Mouse (Mus musculus) myocyte (in vitro differentiated cells): ENCODE measurements at regions not wholly inside any gene's neighbourhood (a gene's known extent, or its start where the extent isn't known, plus 50 kb on each side); places are given as distances from the start of the nearest gene placed in this dataset.
A peak's percentile ranks its signal among the peaks of the same experiment; 100 is the strongest.

ENCODE experiments used
- H3K27me3 ChIP-seq: one replicate; pipeline ENCODE4 v1.6.1; 2011; ENCODE audit not compliant: control insufficient read depth, insufficient read depth, insufficient read length
- H3K36me3 ChIP-seq: one replicate; pipeline ENCODE4 v1.6.1; 2011; ENCODE audit not compliant: control insufficient read depth, insufficient read depth
- H3K4me2 ChIP-seq: one replicate; pipeline ENCODE4 v1.6.1; 2011; ENCODE audit warnings: low read depth, control low read depth
- H3K4me3 ChIP-seq: one replicate; pipeline ENCODE4 v1.5.1; 2011; ENCODE audit warnings: mild to moderate bottlenecking, control low read depth, moderate library complexity
- H3K79me2 ChIP-seq: one replicate; pipeline ENCODE4 v1.6.1; 2011; ENCODE audit not compliant: control insufficient read depth, insufficient read depth
- H3ac ChIP-seq: one replicate; pipeline ENCODE4 v1.6.1; 2011; ENCODE audit not compliant: control insufficient read depth, insufficient read length
- CEBPB ChIP-seq: IDR thresholded peaks from 2 replicates; pipeline ENCODE4 v1.6.1; 2011; ENCODE audit warnings: mild to moderate bottlenecking, moderate library complexity; ENCODE audit not compliant: poor library complexity, insufficient read depth, severe bottlenecking
- E2F4 ChIP-seq: IDR thresholded peaks from one replicate; pipeline ENCODE4 v1.6.1; 2011; ENCODE audit warnings: mild to moderate bottlenecking, control low read depth, moderate library complexity; ENCODE audit not compliant: insufficient read depth
- MAX ChIP-seq: IDR thresholded peaks from one replicate; pipeline ENCODE4 v1.6.1; 2011; ENCODE audit warnings: low read depth, mild to moderate bottlenecking, control low read depth
- MYOD1 ChIP-seq, 3 experiments: IDR thresholded peaks; one replicate each; pipeline ENCODE4 v1.6.1; 2011; ENCODE audit warnings: control low read depth in 2 of 3, low read depth in 2 of 3, mild to moderate bottlenecking in 2 of 3, moderate library complexity in 1 of 3; ENCODE audit not compliant: insufficient read length in 2 of 3, control insufficient read depth in 1 of 3
- MYOG ChIP-seq, 3 experiments: IDR thresholded peaks; one replicate each; pipeline ENCODE4 v1.6.1; 2011; ENCODE audit warnings: control low read depth in 2 of 3, low read depth in 2 of 3, mild to moderate bottlenecking in 2 of 3; ENCODE audit not compliant: insufficient read length in 2 of 3, control insufficient read depth in 1 of 3, insufficient read depth in 1 of 3
- POLR2A ChIP-seq: IDR thresholded peaks from one replicate; pipeline ENCODE4 v1.6.1; 2011; ENCODE audit warnings: low read depth, mild to moderate bottlenecking, control low read depth, moderate library complexity; ENCODE audit not compliant: insufficient read length
- POLR2AphosphoS2 ChIP-seq: IDR thresholded peaks from one replicate; pipeline ENCODE4 v1.6.1; 2011; ENCODE audit warnings: low read depth, control low read depth; ENCODE audit not compliant: insufficient read length
- REST ChIP-seq: IDR thresholded peaks from one replicate; pipeline ENCODE4 v1.6.1; 2011; ENCODE audit warnings: mild to moderate bottlenecking, control low read depth, moderate library complexity; ENCODE audit not compliant: insufficient read depth, insufficient read length
- SRF ChIP-seq: IDR thresholded peaks from one replicate; pipeline ENCODE4 v1.6.1; 2011; ENCODE audit warnings: low read depth; ENCODE audit not compliant: control insufficient read depth, insufficient read length
- TCF12 ChIP-seq: IDR thresholded peaks from one replicate; pipeline ENCODE4 v1.6.1; 2011; ENCODE audit warnings: mild to moderate bottlenecking, control low read depth; ENCODE audit not compliant: poor library complexity, insufficient read depth, severe bottlenecking
- TCF3 ChIP-seq: IDR thresholded peaks from one replicate; pipeline ENCODE4 v1.6.1; 2011; ENCODE audit warnings: low read depth, control low read depth; ENCODE audit not compliant: insufficient read length
- USF1 ChIP-seq: IDR thresholded peaks from one replicate; pipeline ENCODE4 v1.6.1; 2011; ENCODE audit warnings: low read depth, mild to moderate bottlenecking, control low read depth, moderate library complexity

DNA sequence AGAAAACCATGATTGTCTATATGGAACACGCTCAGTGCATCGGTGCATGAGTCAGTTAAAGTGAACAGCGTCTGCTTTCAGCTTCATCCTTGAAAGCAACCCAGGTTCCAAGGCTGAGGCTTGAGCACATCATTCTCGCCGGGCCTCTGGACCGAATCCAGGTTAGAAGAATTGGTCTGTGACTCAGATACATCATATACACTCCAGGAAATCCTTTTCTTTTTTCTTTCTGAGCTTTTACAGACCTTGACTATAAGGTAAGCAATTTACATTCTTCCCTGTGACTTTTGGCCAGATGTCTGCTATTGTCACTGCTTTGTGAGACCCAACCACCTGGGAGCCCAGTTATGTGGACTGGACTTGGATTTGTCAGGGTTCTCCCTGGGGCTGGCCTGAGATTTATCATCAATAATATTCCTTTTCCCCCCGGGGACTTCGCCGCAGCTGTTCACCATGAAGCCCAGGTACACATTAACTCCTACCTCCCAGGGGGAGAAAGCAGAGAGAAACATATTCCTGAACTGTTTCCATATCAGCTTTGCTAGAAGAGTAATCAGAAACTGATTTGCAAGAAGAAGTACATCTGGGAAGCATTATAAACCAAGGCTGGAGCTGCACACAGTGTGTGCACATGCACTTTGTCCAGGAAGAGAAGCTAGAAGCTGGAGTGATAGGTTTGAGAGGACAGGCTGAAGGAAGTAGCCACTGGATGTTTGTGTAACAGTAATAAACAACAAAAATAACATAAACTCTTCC, 55.2 kb upstream of the Gm6993 start:
- Histone ChIP-seq H3K27me3 (no peaks in the 10 kb centered on the region), H3K79me2 (no peaks in the 10 kb centered on the region), H3K4me2 (no peak overlapping the region), H3ac (no peak overlapping the region), H3K4me3 (no peak overlapping the region), H3K36me3 (no peaks in the 10 kb centered on the region)
- no peak for TF ChIP-seq MYOG (IDR thresholded peaks at IDR 0.05; ENCODE audit: control insufficient read depth in 1 of 3, insufficient read depth in 1 of 3, insufficient read length in 2 of 3, low read depth in 2 of 3)
- no peak for TF ChIP-seq SRF
- TF ChIP-seq TCF12, result no peak
- no peak for TF ChIP-seq TCF3
- TF ChIP-seq MAX, result no peak
- TF ChIP-seq CEBPB, result no peak
- TF ChIP-seq MYOD1 (IDR thresholded peaks at IDR 0.05; ENCODE audit: control insufficient read depth in 1 of 3, insufficient read length in 2 of 3, low read depth in 2 of 3), result no peak
- no peak for TF ChIP-seq POLR2A
- no peak for TF ChIP-seq REST
- no peak for TF ChIP-seq POLR2AphosphoS2
- no peak for TF ChIP-seq USF1
- no peak for TF ChIP-seq E2F4

GRCm38 (mm10) chr12:31185933-31186845, 54.4 kb upstream of the Gm6993 start:
- Histone ChIP-seq H3K4me3 (no peak overlapping the region), H3ac (no peak overlapping the region), H3K79me2 (no peaks in the 10 kb centered on the region), H3K36me3 (no peaks in the 10 kb centered on the region), H3K27me3 (no peaks in the 10 kb centered on the region), H3K4me2 (no peak overlapping the region)
- no peak for TF ChIP-seq MYOG (IDR thresholded peaks at IDR 0.05; ENCODE audit: control insufficient read depth in 1 of 3, insufficient read depth in 1 of 3, insufficient read length in 2 of 3, low read depth in 2 of 3)
- peak; percentile 4 for TF ChIP-seq USF1

DNA sequence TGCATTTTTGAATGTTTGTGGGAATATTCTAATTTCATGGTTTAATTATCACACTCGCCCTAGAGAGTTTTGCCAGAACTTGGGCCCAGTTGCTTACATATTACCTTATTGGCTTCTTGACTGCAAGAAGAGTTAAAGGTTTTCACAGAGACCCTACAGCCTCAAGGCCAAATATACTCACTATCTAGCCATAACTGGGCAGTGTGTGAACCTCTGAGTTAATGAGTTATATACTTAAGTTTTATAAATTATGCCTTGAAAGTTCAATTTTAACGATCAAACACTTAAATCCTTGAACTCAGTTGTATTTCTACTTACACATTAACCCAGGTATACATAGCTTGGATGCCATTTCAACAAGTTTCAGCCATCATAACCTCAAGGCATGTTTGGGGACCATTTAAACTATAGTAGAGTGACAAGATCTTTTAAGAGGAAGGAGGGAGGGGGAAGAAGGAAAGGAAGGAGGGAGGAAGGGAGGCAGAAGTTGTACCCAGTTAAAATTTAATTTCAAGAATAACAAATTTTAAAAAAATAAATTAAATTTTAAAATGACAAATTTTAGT, 52.5 kb upstream of the Gm6993 start:
- no peaks in the 10 kb centered on the region for H3K36me3 ChIP-seq
- H3K79me2 ChIP-seq, result no peaks in the 10 kb centered on the region
- no peak overlapping the region for H3ac ChIP-seq
- H3K4me3 ChIP-seq, result no peak overlapping the region
- no peak overlapping the region for H3K4me2 ChIP-seq
- no peak for TF ChIP-seq POLR2AphosphoS2
- TF ChIP-seq MAX, result no peak
- no peaks in the 10 kb centered on the region for H3K27me3 ChIP-seq

GRCm38 (mm10) chr12:31190265-31190664, 50.3 kb upstream of the Gm6993 start:
- Histone ChIP-seq H3ac (no peak overlapping the region), H3K4me2 (no peak overlapping the region), H3K79me2 (no peaks in the 10 kb centered on the region), H3K27me3 (no peaks in the 10 kb centered on the region), H3K36me3 (no peaks in the 10 kb centered on the region), H3K4me3 (no peak overlapping the region)
- no peak for TF ChIP-seq TCF3
- TF ChIP-seq TCF12, result no peak
- TF ChIP-seq USF1, result no peak
- TF ChIP-seq REST, result no peak
- no peak for TF ChIP-seq MYOD1 (IDR thresholded peaks at IDR 0.05; ENCODE audit: control insufficient read depth in 1 of 3, insufficient read length in 2 of 3, low read depth in 2 of 3)
- no peak for TF ChIP-seq CEBPB
- TF ChIP-seq POLR2A, result no peak
- TF ChIP-seq MAX, result no peak
- TF ChIP-seq SRF, result no peak
- TF ChIP-seq MYOG (IDR thresholded peaks at IDR 0.05; ENCODE audit: control insufficient read depth in 1 of 3, insufficient read depth in 1 of 3, insufficient read length in 2 of 3, low read depth in 2 of 3), result no peak
- TF ChIP-seq POLR2AphosphoS2, result no peak
- TF ChIP-seq E2F4, result no peak
